Mouse (Mus musculus) cerebellum, postnatal 10 days (tissue): ENCODE results near the gene Gm4737.
"Not testable (repeated sequence)": the region's sequence is repeated elsewhere in the genome, so short reads cannot be mapped to it uniquely, and the experiment has no call there.

Experiments
- DNase-seq, 2 experiments: peaks; one replicate each; pipeline ENCODE4 v3.0.0; 2021; ENCODE audit warnings: mixed read lengths in 2 of 2

Gm4737 gene

GRCm38 (mm10) chr16:46154832-46155231 lies at the start of gene Gm4737:
Gm4737 (minus strand) TSS chr16:46155077.
- DNase-seq = not testable (repeated sequence)

- DNase-seq = no peak
Observed at GRCm38 (mm10) chr16:46195792-46196191, 40.9 kb upstream of the Gm4737 start.

GRCm38 (mm10) chr16:46183096-46183495 lies 28.2 kb upstream of the Gm4737 start:
- no peak for DNase-seq

- DNase-seq = no peak
Observed at GRCm38 (mm10) chr16:46178121-46178801, 23.4 kb upstream of the Gm4737 start.

- DNase-seq = no peak
Observed at GRCm38 (mm10) chr16:46173039-46173438, 18.2 kb upstream of the Gm4737 start.

- DNase-seq = peak in 1 of 2 experiments; percentile 11
Observed at GRCm38 (mm10) chr16:46166971-46167370, 12.1 kb upstream of the Gm4737 start.

- DNase-seq = no peak
Observed at GRCm38 (mm10) chr16:46165305-46165704, 10.4 kb upstream of the Gm4737 start.

- peak; percentile 22 to 23 for DNase-seq
Observed at GRCm38 (mm10) chr16:46151141-46151540, 3.7 kb downstream of the Gm4737 start.

GRCm38 (mm10) chr16:46148661-46149341 lies 6.1 kb downstream of the Gm4737 start:
- no peak for DNase-seq

- DNase-seq = no peak
Observed at GRCm38 (mm10) chr16:46146962-46147361, 7.9 kb downstream of the Gm4737 start.

GRCm38 (mm10) chr16:46122238-46122637 lies 32.6 kb downstream of the Gm4737 start:
- DNase-seq = no peak

- peak; percentile 71 to 77 for DNase-seq
Observed at GRCm38 (mm10) chr16:46121420-46121819, 33.5 kb downstream of the Gm4737 start.

- DNase-seq = no peak
Observed at GRCm38 (mm10) chr16:46120607-46121006, 34.3 kb downstream of the Gm4737 start.

GRCm38 (mm10) chr16:46120020-46120419 lies 34.9 kb downstream of the Gm4737 start, which contains the start of gene Cd96:
Cd96 (minus strand) TSS chr16:46120251.
- no peak for DNase-seq

- no peak for DNase-seq
Observed at GRCm38 (mm10) chr16:46117645-46118044, 37.2 kb downstream of the Gm4737 start.

- DNase-seq = no peak
Observed at GRCm38 (mm10) chr16:46114727-46115126, 40.1 kb downstream of the Gm4737 start.

- peak; percentile 25 to 27 for DNase-seq
Observed at GRCm38 (mm10) chr16:46109536-46109935, 45.3 kb downstream of the Gm4737 start.

GRCm38 (mm10) chr16:46107431-46107830 lies 47.4 kb downstream of the Gm4737 start:
- no peak for DNase-seq

GRCm38 (mm10) chr16:46104491-46104890 lies 50.4 kb downstream of the Gm4737 start:
- no peak for DNase-seq
